Mouse (Mus musculus) olfactory bulb, adult 2 months (tissue): ENCODE results near the gene Gm34302. TPM values are rescaled to one million over a fixed set of nuclear protein-coding genes. Genes with fewer than 3 reads are reported as not detected.
"Not testable (repeated sequence)": the region's sequence is repeated elsewhere in the genome, so short reads cannot be mapped to it uniquely, and the experiment has no call there.

Source experiments
- H3K27ac ChIP-seq: fragments of 200-500 bp; 2 replicates; pipeline ENCODE4 v1.5.1; 2012; ENCODE audit warnings: low read depth, low read length; ENCODE audit not compliant: insufficient read depth
- H3K4me1 ChIP-seq: fragments of 200-500 bp; 2 replicates; pipeline ENCODE4 v1.6.1; 2012; ENCODE audit warnings: low read length; ENCODE audit not compliant: control insufficient read depth, insufficient read depth
- H3K4me3 ChIP-seq: fragments of 200-500 bp; 2 replicates; pipeline ENCODE4 v1.5.1; 2012; ENCODE audit warnings: mild to moderate bottlenecking, low read depth, low read length, moderate library complexity; ENCODE audit not compliant: insufficient read depth
- CTCF ChIP-seq: fragments of 200-500 bp; IDR thresholded peaks from 2 replicates; pipeline ENCODE4 v1.5.1; 2012; ENCODE audit warnings: low read depth, mild to moderate bottlenecking, low read length, moderate library complexity; ENCODE audit not compliant: insufficient read depth
- POLR2A ChIP-seq: fragments of 200-500 bp; IDR thresholded peaks from 2 replicates; pipeline ENCODE4 v1.6.1; 2012; ENCODE audit warnings: mild to moderate bottlenecking, low read depth, low read length, moderate library complexity; ENCODE audit not compliant: insufficient read depth
- WGBS: fragments of 180-500 bp; shearing (Covaris S2); methylation state at CpG from one replicate; pipeline ENCODE4 v1.1.7; 2018; 5-methylcytosine and 5-hydroxymethylcytosine counted together
- polyA plus RNA-seq: library from polyadenylated mRNA; stranded (reverse); fragments of >200 nt; gene quantifications from 2 replicates; pipeline ENCODE4 v1.2.4, GENCODE M21; 2012; ENCODE audit warnings: low replicate concordance; ENCODE audit not compliant: missing spikeins, insufficient read depth, insufficient read length

Gm34302 gene
- not detected in 2 replicates for polyA plus RNA-seq

DNA sequence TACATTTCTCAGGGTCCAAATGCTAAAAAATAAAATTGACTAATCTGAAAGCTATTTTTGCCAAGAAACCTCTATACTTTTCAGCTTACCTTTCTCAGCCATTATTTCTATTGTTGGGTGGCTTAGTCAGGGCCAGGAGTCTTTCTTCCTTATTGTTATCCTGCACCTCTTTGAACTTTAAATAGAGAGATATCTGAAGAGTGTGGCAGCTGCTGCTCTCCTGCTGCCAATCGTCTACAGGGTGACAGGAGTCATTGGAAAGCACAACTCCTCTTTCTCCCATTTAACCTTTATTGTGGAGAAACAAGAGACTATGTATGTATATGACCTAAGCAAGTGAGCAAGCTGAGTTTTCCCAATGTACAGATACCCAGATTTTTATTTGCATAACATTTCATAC lies at the start of gene Gm34302:
Gene Gm34302 (minus strand): TSS at position 154 of the 400 bp plus-strand sequence.
- H3K27ac ChIP-seq = no peak within 1 kb of the TSS
- WGBS = 65% methylated on average over 1 of the region's 1 CpGs
- no peak within 1 kb of the TSS for H3K4me3 ChIP-seq
- H3K4me1 ChIP-seq = no peaks in the 10 kb centered on the region
- TF ChIP-seq POLR2A = no peak
- no peak for TF ChIP-seq CTCF

GRCm38 (mm10) chr3:63531847-63532246 lies 48.2 kb upstream of the Gm34302 start:
- Histone ChIP-seq H3K4me3 (no peak overlapping the region), H3K4me1 (no peaks in the 10 kb centered on the region), H3K27ac (no peak overlapping the region)
- no peak for TF ChIP-seq POLR2A
- no peak for TF ChIP-seq CTCF
- 52% methylated on average over 1 of the region's 1 CpGs for WGBS

DNA sequence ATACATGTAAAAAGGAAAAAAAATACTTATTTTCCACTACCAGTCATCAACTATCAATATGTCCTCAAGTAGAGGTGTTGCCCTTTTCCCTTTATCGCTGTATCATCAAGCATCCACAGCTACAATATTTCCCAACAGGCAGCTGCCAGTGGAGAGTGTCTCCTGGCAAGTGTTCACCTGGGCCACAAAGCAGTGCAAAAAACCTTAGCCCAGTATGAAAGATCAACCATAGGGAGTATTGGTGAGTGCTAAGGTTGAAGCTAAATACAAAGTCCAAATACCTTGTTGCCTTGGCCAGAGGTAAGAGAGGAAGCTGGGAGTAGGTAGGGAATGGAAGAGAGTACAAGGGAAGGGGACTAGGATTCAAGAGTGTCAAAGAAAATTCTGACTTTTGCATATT lies 34.0 kb upstream of the Gm34302 start:
- TF ChIP-seq POLR2A (no peak), CTCF (no peak)
- Histone ChIP-seq H3K4me3 (no peak overlapping the region), H3K4me1 (no peaks in the 10 kb centered on the region), H3K27ac (no peak overlapping the region)
- WGBS = 94% methylated on average over 1 of the region's 1 CpGs

DNA sequence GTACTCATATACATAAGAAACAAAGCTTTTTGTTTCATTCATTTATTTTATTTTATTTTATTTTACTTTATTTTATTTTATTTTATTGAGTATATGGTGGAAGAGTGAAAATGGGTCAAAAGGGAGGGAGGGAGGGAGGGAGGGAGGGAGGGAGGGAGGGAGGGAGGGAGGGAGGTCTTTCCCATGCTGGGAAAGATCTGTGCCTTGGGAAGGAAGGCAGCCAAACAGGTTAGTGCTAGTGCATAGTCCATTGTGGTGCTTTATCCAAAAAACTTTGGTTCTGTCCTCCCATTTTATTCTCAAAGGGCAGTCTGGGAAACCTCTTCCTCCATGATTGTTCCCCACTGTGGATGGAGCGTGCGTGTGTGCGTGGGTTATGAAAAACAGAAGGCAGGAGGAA lies 32.6 kb upstream of the Gm34302 start:
- H3K4me1 ChIP-seq, H3K27ac ChIP-seq, H3K4me3 ChIP-seq: not testable (repeated sequence)
- WGBS = 86% methylated on average over 3 of the region's 3 CpGs

DNA sequence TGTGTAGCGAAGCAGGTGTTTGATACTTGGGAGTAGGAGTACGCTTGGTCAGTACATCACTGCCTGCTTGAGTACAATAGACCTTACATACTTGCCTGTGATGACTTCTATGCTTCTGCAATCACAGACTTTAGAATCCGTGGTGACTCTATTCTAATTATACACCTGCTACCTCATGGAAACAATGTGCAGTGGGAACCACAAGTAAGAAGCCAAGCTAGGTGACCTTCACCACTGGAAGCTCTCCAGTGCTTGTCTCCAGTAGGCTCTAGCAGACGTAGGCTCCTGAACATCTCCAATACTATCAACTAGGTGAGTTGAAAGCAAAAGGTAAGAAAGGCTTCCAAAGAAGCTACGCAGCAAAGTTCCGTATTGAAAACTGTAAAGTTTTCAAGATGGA lies 27.6 kb upstream of the Gm34302 start:
- Histone ChIP-seq H3K4me1 (no peaks in the 10 kb centered on the region), H3K4me3 (no peak overlapping the region), H3K27ac (no peak overlapping the region)
- TF ChIP-seq POLR2A = no peak
- no peak for TF ChIP-seq CTCF
- 94% methylated on average over 6 of the region's 6 CpGs for WGBS

DNA sequence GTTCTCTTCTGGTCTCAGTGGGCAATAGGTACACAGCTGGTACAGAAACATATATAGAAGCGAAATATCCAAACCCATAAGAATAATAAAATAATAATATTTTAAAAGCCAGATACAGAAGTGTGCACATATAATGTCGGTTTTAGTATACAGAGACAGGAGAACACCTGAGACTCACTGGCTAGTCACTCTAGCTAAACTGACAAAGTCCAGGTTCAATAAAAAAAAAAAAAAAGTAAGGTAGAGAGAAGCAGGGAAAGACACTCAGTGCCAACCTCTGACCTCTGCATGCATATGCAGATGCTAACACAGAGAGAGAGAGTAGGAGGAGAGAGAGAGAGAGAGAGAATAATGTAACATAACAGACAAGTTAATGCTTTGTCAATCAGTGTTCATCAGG lies 25.8 kb upstream of the Gm34302 start:
- Histone ChIP-seq H3K4me1 (no peaks in the 10 kb centered on the region), H3K4me3 (no peak overlapping the region), H3K27ac (no peak overlapping the region)
- TF ChIP-seq CTCF (no peak), POLR2A (no peak)
- WGBS = 95% methylated on average over 2 of the region's 2 CpGs

- Histone ChIP-seq H3K4me3 (no peak overlapping the region), H3K4me1 (no peaks in the 10 kb centered on the region), H3K27ac (no peak overlapping the region)
- 87% methylated on average over 5 of the region's 5 CpGs for WGBS
- TF ChIP-seq CTCF = no peak
- no peak for TF ChIP-seq POLR2A
Measured at GRCm38 (mm10) chr3:63508924-63509323, 25.2 kb upstream of the Gm34302 start.

GRCm38 (mm10) chr3:63504433-63504832 lies 20.8 kb upstream of the Gm34302 start:
- WGBS = 58% methylated on average over 5 of the region's 5 CpGs

DNA sequence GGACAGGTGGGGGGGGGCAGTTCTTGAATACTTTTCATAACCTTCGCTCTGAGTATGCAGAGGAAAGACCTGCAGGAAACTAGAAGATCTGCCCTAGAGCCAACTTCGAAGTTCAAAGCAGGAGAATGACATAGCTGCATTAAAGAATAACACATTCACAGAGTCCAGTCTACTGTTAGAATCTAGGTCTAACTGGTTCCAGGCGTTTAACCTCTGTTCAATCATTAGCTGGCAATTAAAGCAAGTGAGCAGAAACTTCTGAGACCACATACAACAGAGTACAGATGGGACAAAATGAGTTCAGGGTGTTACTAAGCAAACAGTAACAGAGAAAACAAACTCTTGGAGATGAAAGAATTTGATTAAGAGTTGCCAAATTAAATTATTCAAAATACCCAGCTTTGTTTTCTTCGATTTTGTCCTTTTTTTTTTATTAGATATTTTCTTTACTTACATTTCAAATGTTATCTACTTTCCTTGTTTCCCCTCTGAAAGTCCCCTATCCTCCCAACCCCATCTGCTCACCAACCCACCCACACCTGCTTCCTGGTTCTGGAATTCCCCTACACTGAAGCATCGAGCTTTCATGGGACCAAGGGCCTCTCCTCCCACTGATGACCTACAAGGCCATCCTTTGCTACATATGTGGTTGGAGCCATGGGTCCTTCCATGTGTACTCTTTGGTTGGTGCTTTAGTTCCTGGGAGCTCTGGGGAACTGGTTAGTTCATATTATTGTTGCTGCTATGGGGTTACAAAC lies 11.1 kb upstream of the Gm34302 start:
- Histone ChIP-seq H3K27ac (no peak overlapping the region), H3K4me3 (no peak overlapping the region), H3K4me1 (no peaks in the 10 kb centered on the region)
- TF ChIP-seq CTCF = no peak
- no peak for TF ChIP-seq POLR2A
- WGBS = 52% methylated on average over 5 of the region's 5 CpGs

More at GRCm38 (mm10) chr3:63504433-63504832, 20.8 kb upstream of the Gm34302 start:
- Histone ChIP-seq H3K4me3 (no peak overlapping the region), H3K27ac (no peak overlapping the region), H3K4me1 (no peaks in the 10 kb centered on the region)
- TF ChIP-seq CTCF (no peak), POLR2A (no peak)

- WGBS = 34% methylated on average over 4 of the region's 4 CpGs
- no peak overlapping the region for H3K27ac ChIP-seq
- TF ChIP-seq POLR2A (no peak), CTCF (no peak)
- H3K4me1 ChIP-seq = no peaks in the 10 kb centered on the region
- no peak overlapping the region for H3K4me3 ChIP-seq
Measured at GRCm38 (mm10) chr3:63493563-63493962, 9.9 kb upstream of the Gm34302 start.
